Mouse (Mus musculus) forebrain, embryonic 15.5 days (tissue): ENCODE measurements at regions not wholly inside any gene's neighbourhood (a gene's known extent, or its start where the extent isn't known, plus 50 kb on each side); places are given as distances from the start of the nearest gene placed in this dataset.

Experiments used
- ATAC-seq: fragments of 200-750 bp; cut with Nextera tagmentation; replicated peaks from 2 replicates; pipeline ENCODE4 v1.8.0; 2017; ENCODE audit warnings: mild to moderate bottlenecking, moderate TSS enrichment, moderate library complexity
- H3K27ac ChIP-seq: fragments of 300-500 bp; sonication (generic); replicated peaks from 2 replicates; pipeline ENCODE4 v1.5.1; 2015; ENCODE audit warnings: mild to moderate bottlenecking, inconsistent platforms
- H3K27me3 ChIP-seq: fragments of 300-500 bp; sonication (generic); 2 replicates; pipeline ENCODE4 v1.6.1; 2015; ENCODE audit warnings: inconsistent platforms
- H3K36me3 ChIP-seq: fragments of 300-500 bp; sonication (generic); 2 replicates; pipeline ENCODE4 v1.6.1; 2015; ENCODE audit warnings: mild to moderate bottlenecking, inconsistent platforms
- H3K4me1 ChIP-seq: fragments of 300-500 bp; sonication (generic); 2 replicates; pipeline ENCODE4 v1.6.1; 2015; ENCODE audit warnings: inconsistent platforms
- H3K4me2 ChIP-seq: fragments of 300-500 bp; sonication (generic); replicated peaks from 2 replicates; pipeline ENCODE4 v1.6.1; 2015; ENCODE audit warnings: mild to moderate bottlenecking, inconsistent platforms
- H3K4me3 ChIP-seq: fragments of 300-500 bp; sonication (generic); 2 replicates; pipeline ENCODE4 v1.5.1; 2015; ENCODE audit warnings: mild to moderate bottlenecking, inconsistent platforms
- H3K9ac ChIP-seq: fragments of 300-500 bp; sonication (generic); replicated peaks from 2 replicates; pipeline ENCODE4 v1.6.1; 2015; ENCODE audit warnings: mild to moderate bottlenecking, inconsistent platforms
- H3K9me3 ChIP-seq: fragments of 300-500 bp; sonication (generic); 2 replicates; pipeline ENCODE4 v1.6.1; 2016; ENCODE audit warnings: inconsistent platforms
- WGBS: fragments of 180-500 bp; shearing (Covaris S2); methylation state at CpG from one replicate; pipeline ENCODE4 v1.1.7; 2015; ENCODE audit warnings: mixed read lengths; 5-methylcytosine and 5-hydroxymethylcytosine counted together

GRCm38 (mm10) chr13:44329161-44329560, 400.1 kb upstream of the Jarid2 start:
- Histone ChIP-seq H3K9me3 (no peaks in the 10 kb centered on the region), H3K36me3 (no peaks in the 10 kb centered on the region), H3K4me2 (no peak overlapping the region), H3K4me1 (no peaks in the 10 kb centered on the region), H3K27me3 (no peaks in the 10 kb centered on the region), H3K9ac (no peak overlapping the region), H3K27ac (no peak overlapping the region), H3K4me3 (no peak overlapping the region)
- WGBS: 80% methylated on average over 4 of the region's 4 CpGs
- ATAC-seq: no peak

- H3K4me1 ChIP-seq: no peaks in the 10 kb centered on the region
- no peak overlapping the region for H3K27ac ChIP-seq
- no peaks in the 10 kb centered on the region for H3K27me3 ChIP-seq
- H3K9ac ChIP-seq: no peak overlapping the region
- no peaks in the 10 kb centered on the region for H3K9me3 ChIP-seq
- H3K36me3 ChIP-seq: no peaks in the 10 kb centered on the region
- 88% methylated on average over 10 of the region's 10 CpGs for WGBS
- H3K4me3 ChIP-seq: no peak overlapping the region
- ATAC-seq: no peak
- H3K4me2 ChIP-seq: no peak overlapping the region
These were observed 399.6 kb upstream of the Jarid2 start for GRCm38 (mm10) chr13:44329701-44330100.

GRCm38 (mm10) chr13:44332716-44333240, 396.5 kb upstream of the Jarid2 start:
- Histone ChIP-seq H3K4me3 (no peak overlapping the region), H3K4me2 (no peak overlapping the region), H3K27me3 (no peaks in the 10 kb centered on the region), H3K27ac (no peak overlapping the region), H3K9me3 (no peaks in the 10 kb centered on the region), H3K36me3 (no peaks in the 10 kb centered on the region), H3K9ac (no peak overlapping the region), H3K4me1 (no peaks in the 10 kb centered on the region)
- 67% methylated on average over 11 of the region's 11 CpGs for WGBS
- ATAC-seq: no peak

- no peak for ATAC-seq
- WGBS: 57% methylated on average over 6 of the region's 6 CpGs
- H3K36me3 ChIP-seq: no peaks in the 10 kb centered on the region
- no peak overlapping the region for H3K4me2 ChIP-seq
- no peaks in the 10 kb centered on the region for H3K4me1 ChIP-seq
- no peak overlapping the region for H3K27ac ChIP-seq
- H3K4me3 ChIP-seq: no peak overlapping the region
- H3K9me3 ChIP-seq: no peaks in the 10 kb centered on the region
- no peak overlapping the region for H3K9ac ChIP-seq
- H3K27me3 ChIP-seq: no peaks in the 10 kb centered on the region
These were observed 390.1 kb upstream of the Jarid2 start for GRCm38 (mm10) chr13:44339061-44339741.

GRCm38 (mm10) chr13:44345094-44345493, 384.2 kb upstream of the Jarid2 start:
- Histone ChIP-seq H3K4me3 (no peak overlapping the region), H3K36me3 (no peaks in the 10 kb centered on the region), H3K9ac (no peak overlapping the region), H3K4me2 (no peak overlapping the region), H3K9me3 (no peaks in the 10 kb centered on the region), H3K27ac (no peak overlapping the region), H3K4me1 (no peaks in the 10 kb centered on the region), H3K27me3 (no peaks in the 10 kb centered on the region)
- ATAC-seq: no peak
- WGBS: 46% methylated on average over 6 of the region's 6 CpGs

GRCm38 (mm10) chr13:44346636-44347035, 382.6 kb upstream of the Jarid2 start:
- H3K4me2 ChIP-seq: no peak overlapping the region
- H3K27ac ChIP-seq: no peak overlapping the region
- no peaks in the 10 kb centered on the region for H3K4me1 ChIP-seq
- no peak overlapping the region for H3K4me3 ChIP-seq
- no peaks in the 10 kb centered on the region for H3K27me3 ChIP-seq
- 39% methylated on average over 4 of the region's 4 CpGs for WGBS
- no peak overlapping the region for H3K9ac ChIP-seq
- no peaks in the 10 kb centered on the region for H3K9me3 ChIP-seq
- H3K36me3 ChIP-seq: no peaks in the 10 kb centered on the region
- no peak for ATAC-seq

GRCm38 (mm10) chr13:44347662-44348061, 381.6 kb upstream of the Jarid2 start:
- no peaks in the 10 kb centered on the region for H3K9me3 ChIP-seq
- H3K4me1 ChIP-seq: no peaks in the 10 kb centered on the region
- no peak overlapping the region for H3K9ac ChIP-seq
- no peak overlapping the region for H3K27ac ChIP-seq
- no peak overlapping the region for H3K4me2 ChIP-seq
- WGBS: 16% methylated on average over 9 of the region's 9 CpGs
- H3K36me3 ChIP-seq: no peaks in the 10 kb centered on the region
- no peak overlapping the region for H3K4me3 ChIP-seq
- H3K27me3 ChIP-seq: no peaks in the 10 kb centered on the region
- no peak for ATAC-seq

GRCm38 (mm10) chr13:44353899-44354298, 375.4 kb upstream of the Jarid2 start:
- Histone ChIP-seq H3K4me2 (no peak overlapping the region), H3K9ac (no peak overlapping the region), H3K4me1 (peaks cover 13% of the 10 kb centered on the region), H3K36me3 (no peaks in the 10 kb centered on the region), H3K4me3 (no peak overlapping the region), H3K27ac (no peak overlapping the region), H3K27me3 (no peaks in the 10 kb centered on the region), H3K9me3 (no peaks in the 10 kb centered on the region)
- 16% methylated on average over 9 of the region's 9 CpGs for WGBS
- ATAC-seq: no peak

GRCm38 (mm10) chr13:44355771-44356221, 373.5 kb upstream of the Jarid2 start:
- no peaks in the 10 kb centered on the region for H3K36me3 ChIP-seq
- 53% methylated on average over 12 of the region's 12 CpGs for WGBS
- H3K9me3 ChIP-seq: no peaks in the 10 kb centered on the region
- H3K9ac ChIP-seq: no peak overlapping the region
- H3K4me2 ChIP-seq: no peak overlapping the region
- no peaks in the 10 kb centered on the region for H3K27me3 ChIP-seq
- H3K27ac ChIP-seq: no peak overlapping the region
- no peak overlapping the region for H3K4me3 ChIP-seq
- peaks cover 14% of the 10 kb centered on the region for H3K4me1 ChIP-seq
- no peak for ATAC-seq

- WGBS: 90% methylated on average over 11 of the region's 11 CpGs
- no peak overlapping the region for H3K27ac ChIP-seq
- no peak for ATAC-seq
- no peak overlapping the region for H3K4me3 ChIP-seq
- no peak overlapping the region for H3K4me2 ChIP-seq
- H3K9me3 ChIP-seq: no peaks in the 10 kb centered on the region
- no peaks in the 10 kb centered on the region for H3K27me3 ChIP-seq
- H3K36me3 ChIP-seq: no peaks in the 10 kb centered on the region
- H3K4me1 ChIP-seq: peaks cover 18% of the 10 kb centered on the region
- H3K9ac ChIP-seq: no peak overlapping the region
These were observed 372.3 kb upstream of the Jarid2 start for GRCm38 (mm10) chr13:44356981-44357380.

- ATAC-seq: no peak
- Histone ChIP-seq H3K9ac (no peak overlapping the region), H3K27me3 (no peaks in the 10 kb centered on the region), H3K9me3 (no peaks in the 10 kb centered on the region), H3K36me3 (no peaks in the 10 kb centered on the region), H3K4me3 (no peak overlapping the region), H3K4me2 (no peak overlapping the region), H3K27ac (no peak overlapping the region), H3K4me1 (peaks cover 15% of the 10 kb centered on the region; the same call in 1 of the 2 replicates)
- 72% methylated on average over 7 of the region's 7 CpGs for WGBS
These were observed 369.9 kb upstream of the Jarid2 start for GRCm38 (mm10) chr13:44359344-44359743.

GRCm38 (mm10) chr13:44360016-44360415, 369.3 kb upstream of the Jarid2 start:
- Histone ChIP-seq H3K4me3 (no peak overlapping the region), H3K36me3 (no peaks in the 10 kb centered on the region), H3K9ac (no peak overlapping the region), H3K4me2 (no peak overlapping the region), H3K27ac (no peak overlapping the region), H3K27me3 (no peaks in the 10 kb centered on the region), H3K4me1 (peaks cover 15% of the 10 kb centered on the region; the same call in 1 of the 2 replicates), H3K9me3 (no peaks in the 10 kb centered on the region)
- ATAC-seq: no peak
- WGBS: 81% methylated on average over 5 of the region's 5 CpGs
